Mouse (Mus musculus) thymus, adult 2 months (tissue): ENCODE measurements around the gene Gfi1b.

Experiments
- CTCF ChIP-seq: fragments of 200-500 bp; IDR thresholded peaks from 2 replicates; pipeline ENCODE4 v1.5.1; 2012; ENCODE audit warnings: mild to moderate bottlenecking, control low read depth, low read length, moderate library complexity, borderline replicate concordance; ENCODE audit not compliant: control insufficient read depth, poor library complexity, insufficient read depth; ENCODE audit errors: extremely low read depth
- POLR2A ChIP-seq: fragments of 200-500 bp; IDR thresholded peaks from 2 replicates; pipeline ENCODE4 v1.6.1; 2012; ENCODE audit warnings: mild to moderate bottlenecking, low read length, control low read depth, moderate library complexity; ENCODE audit not compliant: control insufficient read depth, poor library complexity, insufficient read depth; ENCODE audit errors: extremely low read depth

DNA sequence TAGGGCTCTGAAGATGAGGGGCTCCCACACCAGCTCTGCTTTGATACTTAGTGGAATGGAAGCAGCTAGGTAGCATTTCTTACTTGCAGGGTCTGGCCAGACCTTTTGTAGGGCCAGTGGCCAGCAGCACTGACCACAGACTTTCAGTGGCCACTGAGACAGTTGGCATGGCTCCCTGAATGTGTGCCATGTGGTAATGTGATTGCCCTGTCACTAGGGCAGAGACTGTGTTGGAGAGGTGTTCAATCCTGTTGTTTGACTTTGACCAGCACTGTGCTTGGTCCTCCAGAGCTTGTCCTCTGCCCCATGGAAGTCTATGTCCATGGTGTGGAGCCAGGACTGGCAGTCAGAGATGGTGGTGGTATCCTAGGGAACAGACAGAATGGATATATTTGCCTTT lies 28.7 kb upstream of the Gfi1b start:
- TF ChIP-seq POLR2A (no peak), CTCF (no peak)
